Mouse (Mus musculus): ENCODE data around the gene Bsdc1. TPM values are rescaled to one million over a fixed set of nuclear protein-coding genes. Genes with fewer than 3 reads are reported as not detected.

Gene Bsdc1
- polyA plus RNA-seq, 1 experiment from 2014 or later: 21.8 TPM

DNA sequence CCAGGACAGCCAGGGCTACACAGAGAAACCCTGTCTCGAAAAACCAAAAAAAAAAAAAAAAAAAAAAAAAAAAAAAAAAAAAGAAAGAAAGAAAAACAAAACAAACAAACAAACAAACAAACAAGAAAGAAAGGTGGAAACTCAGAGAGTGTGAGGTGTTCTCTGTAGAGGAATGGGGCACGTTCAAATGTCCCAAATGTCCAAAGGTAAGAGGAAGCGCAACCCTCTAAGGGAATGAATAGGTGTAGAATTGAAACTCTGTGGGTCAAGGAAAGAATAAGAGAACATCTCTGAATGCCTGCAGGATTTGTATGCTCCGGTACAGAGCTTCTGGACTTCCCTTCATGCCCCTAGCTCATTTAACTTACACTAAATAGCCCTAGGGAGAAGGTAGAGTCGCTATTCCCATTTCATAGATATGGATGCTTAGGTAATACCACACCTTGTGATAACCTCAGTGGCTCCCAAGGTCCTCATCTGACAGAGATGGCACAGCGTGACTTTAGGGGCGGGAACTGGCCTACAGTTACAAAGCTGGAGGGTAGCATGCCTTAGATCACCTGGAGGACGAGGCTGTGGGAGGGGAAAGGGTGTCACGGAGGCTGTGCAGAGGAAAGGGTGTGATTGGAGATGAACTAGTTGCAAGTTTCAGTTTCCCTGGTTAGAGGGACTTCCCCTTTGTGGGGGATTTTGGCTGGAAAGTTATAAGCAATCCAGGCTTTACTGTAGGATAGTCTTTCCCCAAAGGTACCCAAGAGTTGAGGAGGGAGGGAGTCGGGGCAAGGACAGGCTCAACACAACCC, 46.3 kb downstream of the Bsdc1 start:
- WGBS: 58% methylated on average over 9 of the region's 10 CpGs

DNA sequence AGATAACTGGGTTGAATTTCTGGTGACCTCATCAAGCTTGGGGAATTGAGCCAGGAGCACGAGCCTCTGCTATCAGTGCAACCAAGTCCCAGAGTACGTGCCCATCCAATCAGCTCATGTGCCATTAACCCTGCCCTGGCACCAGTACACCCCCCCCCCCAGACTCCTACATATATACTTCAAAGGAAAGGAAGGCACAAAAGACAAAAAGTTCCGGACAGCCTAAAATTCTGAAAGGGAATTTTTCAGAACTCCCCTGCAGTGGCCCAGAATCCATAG, 46.8 kb downstream of the Bsdc1 start:
- ATAC-seq (replicated peaks; ENCODE audit: low FRiP score, low TSS enrichment, low read depth) (no peak), DNase-seq (ENCODE audit: low spot score) (no peak)
- no peak overlapping the region for H3K4me2 ChIP-seq (ENCODE audit: low read length)
- H3K9ac ChIP-seq (ENCODE audit: low read length): no peak overlapping the region
- H3K27me3 ChIP-seq (replicated peaks; ENCODE audit: control insufficient read depth, insufficient read depth, low read length): no peaks in the 10 kb centered on the region
- WGBS: 58% methylated on average over 3 of the region's 3 CpGs
- H3K27ac ChIP-seq (ENCODE audit: low read depth): no peak overlapping the region
- no peaks in the 10 kb centered on the region for H3K9me3 ChIP-seq (ENCODE audit: control insufficient read depth, low read length)
- no peaks in the 10 kb centered on the region for H3K36me3 ChIP-seq (ENCODE audit: control insufficient read depth, insufficient read depth, low read length)
- H3K4me3 ChIP-seq (ENCODE audit: low read depth, low read length): no peak overlapping the region
- H3K4me1 ChIP-seq (replicated peaks; ENCODE audit: control insufficient read depth, insufficient read depth, low read length): 0 out of 2 replicates have a peak, but pooled peaks cover 7% of the 10 kb centered on the region

More for the DNA sequence above, 46.3 kb downstream of the Bsdc1 start:
- DNase-seq (ENCODE audit: low spot score) (no peak), ATAC-seq (replicated peaks; ENCODE audit: low FRiP score, low TSS enrichment, low read depth) (no peak)
- no peak overlapping the region for H3K4me3 ChIP-seq (ENCODE audit: low read depth, low read length)
- H3K4me2 ChIP-seq (ENCODE audit: low read length): no peak overlapping the region
- no peak overlapping the region for H3K27ac ChIP-seq (ENCODE audit: low read depth)
- no peaks in the 10 kb centered on the region for H3K9me3 ChIP-seq (ENCODE audit: control insufficient read depth, low read length)
- no peaks in the 10 kb centered on the region for H3K36me3 ChIP-seq (ENCODE audit: control insufficient read depth, insufficient read depth, low read length)
- peaks cover 7% of the 10 kb centered on the region; the same call in 1 of the 2 replicates for H3K4me1 ChIP-seq (replicated peaks; ENCODE audit: control insufficient read depth, insufficient read depth, low read length)
- H3K27me3 ChIP-seq (replicated peaks; ENCODE audit: control insufficient read depth, insufficient read depth, low read length): no peaks in the 10 kb centered on the region
- no peak overlapping the region for H3K9ac ChIP-seq (ENCODE audit: low read length)

DNA sequence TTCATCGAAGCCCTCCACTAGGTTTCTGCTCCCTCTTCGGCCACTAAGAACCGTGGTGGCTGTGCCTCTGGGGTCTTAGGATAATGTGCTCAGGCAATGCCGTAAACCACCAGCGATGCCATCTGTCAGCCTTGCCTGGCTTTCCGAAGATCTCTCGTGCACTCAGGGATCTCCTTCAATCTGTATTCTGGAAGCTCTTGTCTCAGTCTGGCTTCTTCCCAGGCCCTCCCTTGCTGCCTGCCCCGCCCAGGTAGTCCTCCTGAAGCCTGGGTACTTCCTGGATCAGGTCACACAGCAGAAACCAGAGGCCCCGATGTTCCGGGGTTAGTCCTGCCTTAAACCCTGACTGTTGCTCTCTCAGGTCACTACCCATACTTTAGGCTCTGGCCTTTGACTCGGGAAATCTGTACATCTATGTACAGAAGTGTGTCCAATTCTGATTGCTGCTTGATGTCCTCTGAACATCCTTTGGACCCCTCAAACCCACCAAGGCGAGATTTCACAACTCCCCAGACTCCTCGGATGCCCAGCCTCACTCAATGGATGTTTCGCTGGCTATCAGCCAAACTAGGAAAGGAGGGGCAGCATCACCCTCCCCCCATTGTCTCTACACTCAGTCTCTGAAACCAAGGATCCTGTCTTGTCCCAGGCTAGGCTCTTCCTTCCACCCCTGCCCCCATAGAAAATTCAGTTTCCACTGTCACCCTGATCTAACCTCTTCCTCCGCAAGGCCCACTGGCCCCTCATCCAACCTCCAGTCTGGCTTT, 47.6 kb downstream of the Bsdc1 start:
- ATAC-seq (replicated peaks; ENCODE audit: low FRiP score, low TSS enrichment, low read depth): no peak
- H3K27me3 ChIP-seq (replicated peaks; ENCODE audit: control insufficient read depth, insufficient read depth, low read length): no peaks in the 10 kb centered on the region
- no peaks in the 10 kb centered on the region for H3K9me3 ChIP-seq (ENCODE audit: control insufficient read depth, low read length)

DNA sequence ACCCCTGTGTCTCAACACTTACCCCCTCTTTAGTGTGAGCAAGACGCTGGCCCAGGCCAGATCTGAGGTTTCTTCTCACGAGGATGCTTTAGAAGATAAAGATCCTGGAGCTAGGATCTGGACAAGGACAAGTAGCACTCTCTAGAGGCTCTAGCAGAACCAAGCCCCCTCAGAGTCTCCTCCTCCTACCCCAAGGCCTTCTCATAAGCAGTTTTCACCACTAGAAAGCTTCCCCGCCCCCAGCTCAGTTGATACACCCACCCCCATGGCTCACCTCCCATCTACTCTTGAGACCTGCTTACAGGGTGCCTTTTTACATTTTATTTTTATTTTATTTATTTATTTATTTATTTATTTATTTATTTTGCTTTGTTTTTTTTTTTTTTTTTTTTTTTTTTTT, 48.3 kb downstream of the Bsdc1 start:
- Histone ChIP-seq H3K9ac (ENCODE audit: low read length) (no peak overlapping the region), H3K27ac (ENCODE audit: low read depth) (no peak overlapping the region), H3K4me3 (ENCODE audit: low read depth, low read length) (no peak overlapping the region), H3K36me3 (ENCODE audit: control insufficient read depth, insufficient read depth, low read length) (no peaks in the 10 kb centered on the region), H3K4me1 (replicated peaks; ENCODE audit: control insufficient read depth, insufficient read depth, low read length) (0 out of 2 replicates have a peak, but pooled peaks cover 7% of the 10 kb centered on the region), H3K4me2 (ENCODE audit: low read length) (no peak overlapping the region), H3K9me3 (ENCODE audit: control insufficient read depth, low read length) (no peaks in the 10 kb centered on the region), H3K27me3 (replicated peaks; ENCODE audit: control insufficient read depth, insufficient read depth, low read length) (no peaks in the 10 kb centered on the region)
- 67% methylated on average over 3 of the region's 3 CpGs for WGBS
- no peak for ATAC-seq (replicated peaks; ENCODE audit: low FRiP score, low TSS enrichment, low read depth)
- no peak for DNase-seq (ENCODE audit: low spot score)

More for the DNA sequence above, 47.6 kb downstream of the Bsdc1 start:
- Histone ChIP-seq H3K36me3 (ENCODE audit: control insufficient read depth, insufficient read depth, low read length) (no peaks in the 10 kb centered on the region), H3K27ac (ENCODE audit: low read depth) (no peak overlapping the region), H3K4me3 (ENCODE audit: low read depth, low read length) (no peak overlapping the region), H3K9ac (ENCODE audit: low read length) (no peak overlapping the region), H3K4me2 (ENCODE audit: low read length) (no peak overlapping the region), H3K4me1 (replicated peaks; ENCODE audit: control insufficient read depth, insufficient read depth, low read length) (0 out of 2 replicates have a peak, but pooled peaks cover 7% of the 10 kb centered on the region)
- DNase-seq (ENCODE audit: low spot score): no peak
- 52% methylated on average over 15 of the region's 15 CpGs for WGBS

DNA sequence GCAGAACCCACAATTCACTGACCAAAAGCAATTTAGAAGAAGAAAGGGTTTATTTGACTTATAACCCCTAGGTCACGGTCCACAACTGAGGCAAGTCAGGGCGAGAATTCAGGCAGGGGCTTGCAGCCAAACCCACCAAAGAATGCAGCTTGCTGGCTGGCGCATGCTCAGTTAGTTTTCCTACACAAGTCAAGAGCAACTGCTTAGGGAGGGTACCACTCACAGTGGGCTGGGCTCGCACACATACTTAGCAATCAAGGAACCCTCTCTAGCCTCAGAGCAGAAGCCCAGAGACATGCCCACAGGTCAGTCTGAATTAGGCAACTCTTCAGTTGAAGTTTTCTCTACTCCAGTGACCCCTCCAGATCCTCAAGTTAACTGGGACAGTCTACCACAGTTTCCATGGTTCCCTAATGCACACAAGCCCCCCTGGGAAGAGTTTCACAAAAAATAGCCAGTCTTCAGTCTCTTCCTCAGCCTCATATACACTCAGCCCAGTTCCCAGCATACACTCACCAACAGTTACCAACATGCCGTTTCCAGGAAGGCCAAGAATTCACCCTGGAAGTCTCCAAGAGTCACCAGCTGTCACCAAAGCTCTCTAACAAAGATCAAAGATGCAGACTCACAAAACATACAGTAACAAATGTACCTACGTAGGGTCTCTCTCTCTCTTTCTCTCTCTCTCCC, 49.5 kb downstream of the Bsdc1 start:
- 0 out of 2 replicates have a peak, but pooled peaks cover 14% of the 10 kb centered on the region for H3K4me1 ChIP-seq (replicated peaks; ENCODE audit: control insufficient read depth, insufficient read depth, low read length)
- no peaks in the 10 kb centered on the region for H3K27me3 ChIP-seq (replicated peaks; ENCODE audit: control insufficient read depth, insufficient read depth, low read length)
- no peak overlapping the region for H3K4me2 ChIP-seq (ENCODE audit: low read length)
- H3K36me3 ChIP-seq (ENCODE audit: control insufficient read depth, insufficient read depth, low read length): 0 out of 2 replicates have a peak, but pooled peaks cover 9% of the 10 kb centered on the region
- H3K4me3 ChIP-seq (ENCODE audit: low read depth, low read length): no peak overlapping the region
- ATAC-seq (replicated peaks; ENCODE audit: low FRiP score, low TSS enrichment, low read depth) (no peak), DNase-seq (ENCODE audit: low spot score) (no peak)
- 67% methylated on average over 6 of the region's 6 CpGs for WGBS
- peak overlapping the region; percentile 6; the same call in 1 of the 2 replicates for H3K27ac ChIP-seq (ENCODE audit: low read depth)
- no peaks in the 10 kb centered on the region for H3K9me3 ChIP-seq (ENCODE audit: control insufficient read depth, low read length)
- no peak overlapping the region for H3K9ac ChIP-seq (ENCODE audit: low read length)

DNA sequence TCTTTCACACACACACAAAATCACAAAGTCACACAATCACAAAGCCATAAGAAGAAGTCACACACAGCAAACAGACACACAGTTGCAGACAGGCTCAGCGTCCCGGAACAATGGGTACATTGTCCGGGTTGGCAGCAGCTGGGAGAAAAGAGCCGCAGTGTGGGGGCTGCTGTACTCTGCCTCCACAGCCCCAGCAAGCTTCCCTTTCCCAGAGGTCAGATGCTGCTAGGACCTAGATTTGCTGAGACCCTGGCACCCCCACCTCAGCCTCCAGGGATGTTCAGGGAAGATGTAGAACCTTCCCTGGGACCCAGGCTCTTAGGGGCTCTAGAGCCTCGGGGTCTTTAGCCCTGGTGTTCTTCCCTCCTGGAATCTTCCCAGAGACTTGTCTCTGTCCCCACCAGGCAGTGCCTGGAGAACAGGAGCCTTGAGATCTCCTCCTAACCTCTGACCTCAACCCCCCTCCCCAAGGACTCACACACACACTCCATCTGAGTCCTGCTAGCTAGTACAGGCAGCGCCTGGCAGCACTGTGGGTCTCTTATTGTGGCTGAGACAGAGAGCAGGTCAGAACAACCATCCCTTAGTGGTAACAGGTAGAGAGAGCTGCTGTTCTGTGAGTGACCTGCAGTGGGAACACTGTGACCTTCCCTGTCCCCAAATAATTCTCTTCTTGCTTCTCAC, 50.2 kb downstream of the Bsdc1 start:
- no peak overlapping the region; the same call in 1 of the 2 replicates for H3K27ac ChIP-seq (ENCODE audit: low read depth)
- 49% methylated on average over 6 of the region's 6 CpGs for WGBS
- no peaks in the 10 kb centered on the region for H3K9me3 ChIP-seq (ENCODE audit: control insufficient read depth, low read length)
- 0 out of 2 replicates have a peak, but pooled peaks cover 15% of the 10 kb centered on the region for H3K4me1 ChIP-seq (replicated peaks; ENCODE audit: control insufficient read depth, insufficient read depth, low read length)
- H3K4me3 ChIP-seq (ENCODE audit: low read depth, low read length): no peak overlapping the region
- ATAC-seq (replicated peaks; ENCODE audit: low FRiP score, low TSS enrichment, low read depth) (no peak), DNase-seq (ENCODE audit: low spot score) (no peak)
- H3K27me3 ChIP-seq (replicated peaks; ENCODE audit: control insufficient read depth, insufficient read depth, low read length): no peaks in the 10 kb centered on the region
- H3K4me2 ChIP-seq (ENCODE audit: low read length): no peak overlapping the region
- H3K36me3 ChIP-seq (ENCODE audit: control insufficient read depth, insufficient read depth, low read length): peaks cover 13% of the 10 kb centered on the region; the same call in 1 of the 2 replicates
- H3K9ac ChIP-seq (ENCODE audit: low read length): no peak overlapping the region

DNA sequence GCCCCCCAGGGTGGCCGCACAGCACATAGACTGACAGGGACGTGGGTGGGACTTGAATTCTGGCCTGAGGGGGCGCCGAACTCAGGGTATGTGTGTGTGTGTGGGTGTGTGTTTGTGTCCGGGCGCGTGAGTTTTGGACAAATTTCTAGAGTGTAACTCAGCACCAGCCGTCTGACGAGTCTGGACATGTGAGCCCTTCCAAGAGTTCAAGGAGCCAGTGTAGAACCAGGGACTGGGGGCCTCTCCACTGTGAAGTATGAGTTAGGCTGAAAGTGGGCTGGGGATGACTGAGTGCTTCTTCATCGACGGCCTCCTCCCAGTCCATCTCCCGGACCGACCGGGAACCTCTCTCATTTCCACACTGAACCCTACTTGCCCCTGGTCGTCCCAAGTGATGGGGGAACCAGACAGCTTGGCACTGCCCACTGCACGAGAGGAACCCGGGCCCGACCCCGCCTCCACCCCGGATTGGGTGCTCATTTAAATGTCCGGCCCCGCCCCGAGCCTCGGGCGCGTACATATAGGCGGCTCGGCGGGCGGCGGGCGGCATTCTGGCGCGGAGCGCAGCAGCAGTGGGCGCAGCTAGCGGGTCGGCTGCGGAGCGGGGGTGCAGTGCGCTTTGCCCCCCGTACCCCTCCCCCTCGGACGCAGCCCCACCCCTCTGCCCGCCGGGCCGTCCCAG, 51.8 kb downstream of the Bsdc1 start, which contains the start of gene Marcksl1:
TSS of gene Marcksl1 (plus strand) at position 496 of the 682 bp plus-strand sequence.
- Histone ChIP-seq H3K4me1 (replicated peaks; ENCODE audit: control insufficient read depth, insufficient read depth, low read length) (0 out of 2 replicates have a peak, but pooled peaks cover 15% of the 10 kb centered on the region), H3K4me3 (ENCODE audit: low read depth, low read length) (peak within 1 kb of the TSS; percentile 80), H3K36me3 (ENCODE audit: control insufficient read depth, insufficient read depth, low read length) (peaks cover 29% of the 10 kb centered on the region), H3K9me3 (ENCODE audit: control insufficient read depth, low read length) (no peaks in the 10 kb centered on the region), H3K27me3 (replicated peaks; ENCODE audit: control insufficient read depth, insufficient read depth, low read length) (no peaks in the 10 kb centered on the region), H3K27ac (ENCODE audit: low read depth) (peak within 1 kb of the TSS; percentile 95), H3K4me2 (ENCODE audit: low read length) (peak within 1 kb of the TSS; percentile 59), H3K9ac (ENCODE audit: low read length) (peak within 1 kb of the TSS; percentile 99)
- ATAC-seq (replicated peaks; ENCODE audit: low FRiP score, low TSS enrichment, low read depth): peak; percentile 85
- WGBS: 6% methylated on average over 47 of the region's 47 CpGs
- peak; percentile 93 for DNase-seq (ENCODE audit: low spot score)
